Mouse (Mus musculus) forebrain, embryonic 15.5 days (tissue): ENCODE measurements at regions not wholly inside any gene's neighbourhood (a gene's known extent, or its start where the extent isn't known, plus 50 kb on each side); places are given as distances from the start of the nearest gene placed in this dataset.

Source experiments
- ATAC-seq: fragments of 200-750 bp; cut with Nextera tagmentation; replicated peaks from 2 replicates; pipeline ENCODE4 v1.8.0; 2017; ENCODE audit warnings: mild to moderate bottlenecking, moderate TSS enrichment, moderate library complexity
- H3K27ac ChIP-seq: fragments of 300-500 bp; sonication (generic); replicated peaks from 2 replicates; pipeline ENCODE4 v1.5.1; 2015; ENCODE audit warnings: mild to moderate bottlenecking, inconsistent platforms
- H3K27me3 ChIP-seq: fragments of 300-500 bp; sonication (generic); 2 replicates; pipeline ENCODE4 v1.6.1; 2015; ENCODE audit warnings: inconsistent platforms
- H3K36me3 ChIP-seq: fragments of 300-500 bp; sonication (generic); 2 replicates; pipeline ENCODE4 v1.6.1; 2015; ENCODE audit warnings: mild to moderate bottlenecking, inconsistent platforms
- H3K4me1 ChIP-seq: fragments of 300-500 bp; sonication (generic); 2 replicates; pipeline ENCODE4 v1.6.1; 2015; ENCODE audit warnings: inconsistent platforms
- H3K4me2 ChIP-seq: fragments of 300-500 bp; sonication (generic); replicated peaks from 2 replicates; pipeline ENCODE4 v1.6.1; 2015; ENCODE audit warnings: mild to moderate bottlenecking, inconsistent platforms
- H3K4me3 ChIP-seq: fragments of 300-500 bp; sonication (generic); 2 replicates; pipeline ENCODE4 v1.5.1; 2015; ENCODE audit warnings: mild to moderate bottlenecking, inconsistent platforms
- H3K9ac ChIP-seq: fragments of 300-500 bp; sonication (generic); replicated peaks from 2 replicates; pipeline ENCODE4 v1.6.1; 2015; ENCODE audit warnings: mild to moderate bottlenecking, inconsistent platforms
- H3K9me3 ChIP-seq: fragments of 300-500 bp; sonication (generic); 2 replicates; pipeline ENCODE4 v1.6.1; 2016; ENCODE audit warnings: inconsistent platforms
- WGBS: fragments of 180-500 bp; shearing (Covaris S2); methylation state at CpG from one replicate; pipeline ENCODE4 v1.1.7; 2015; ENCODE audit warnings: mixed read lengths; 5-methylcytosine and 5-hydroxymethylcytosine counted together

DNA sequence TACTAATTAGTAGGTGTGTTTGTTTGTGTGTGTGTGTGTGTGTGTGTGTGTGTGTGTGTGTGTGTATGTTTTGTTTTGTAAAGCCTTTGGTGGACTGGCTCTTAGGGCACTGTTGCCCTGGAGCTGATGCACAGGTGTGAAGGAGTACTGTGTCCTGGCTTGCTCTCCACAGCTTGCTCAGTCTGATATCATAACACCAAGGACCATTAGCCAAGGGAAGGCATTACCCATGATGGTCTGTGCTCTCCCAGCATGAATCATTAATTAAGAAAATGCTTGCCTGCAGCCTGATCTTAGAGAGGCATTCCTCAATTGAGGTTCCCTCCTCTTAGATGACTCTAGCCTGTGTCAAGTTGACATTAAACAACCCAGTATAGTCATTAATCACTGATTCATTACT, 54.7 kb downstream of the Spry2 start:
- H3K27me3 ChIP-seq, result no peaks in the 10 kb centered on the region
- H3K9ac ChIP-seq, result no peak overlapping the region
- no peak overlapping the region for H3K27ac ChIP-seq
- H3K9me3 ChIP-seq, result no peaks in the 10 kb centered on the region
- no peak overlapping the region for H3K4me3 ChIP-seq
- no peaks in the 10 kb centered on the region for H3K4me1 ChIP-seq
- no peak overlapping the region for H3K4me2 ChIP-seq
- H3K36me3 ChIP-seq, result no peaks in the 10 kb centered on the region
- ATAC-seq, result no peak

DNA sequence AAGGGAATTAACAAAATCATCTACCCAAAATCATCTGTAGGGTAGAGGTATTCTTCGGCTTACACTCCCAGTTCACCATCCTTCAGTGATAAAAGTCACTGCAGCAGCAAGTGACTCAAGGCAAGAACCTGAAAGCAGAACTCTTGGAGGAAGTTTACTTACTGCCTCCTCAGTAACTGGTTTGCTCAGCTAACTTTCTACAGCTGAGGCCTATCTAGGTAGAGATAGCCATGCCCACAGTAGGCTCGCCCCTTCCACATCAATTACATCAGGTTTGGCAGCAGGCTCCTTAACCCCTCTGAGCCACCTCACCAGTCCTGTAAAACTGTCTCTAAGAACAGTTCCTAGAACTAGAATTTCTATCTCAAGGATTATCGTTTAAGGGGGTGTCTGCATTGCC, 59.1 kb downstream of the Spry2 start:
- no peaks in the 10 kb centered on the region for H3K9me3 ChIP-seq
- no peak overlapping the region for H3K27ac ChIP-seq
- no peaks in the 10 kb centered on the region for H3K36me3 ChIP-seq
- no peaks in the 10 kb centered on the region for H3K27me3 ChIP-seq
- H3K4me1 ChIP-seq, result no peaks in the 10 kb centered on the region
- 86% methylated on average over 3 of the region's 3 CpGs for WGBS
- no peak overlapping the region for H3K4me3 ChIP-seq
- H3K4me2 ChIP-seq, result no peak overlapping the region
- no peak for ATAC-seq
- no peak overlapping the region for H3K9ac ChIP-seq

- 87% methylated on average over 12 of the region's 12 CpGs for WGBS
- ATAC-seq, result no peak
Measured at GRCm38 (mm10) chr14:105830701-105831100, 65.9 kb downstream of the Spry2 start.

DNA sequence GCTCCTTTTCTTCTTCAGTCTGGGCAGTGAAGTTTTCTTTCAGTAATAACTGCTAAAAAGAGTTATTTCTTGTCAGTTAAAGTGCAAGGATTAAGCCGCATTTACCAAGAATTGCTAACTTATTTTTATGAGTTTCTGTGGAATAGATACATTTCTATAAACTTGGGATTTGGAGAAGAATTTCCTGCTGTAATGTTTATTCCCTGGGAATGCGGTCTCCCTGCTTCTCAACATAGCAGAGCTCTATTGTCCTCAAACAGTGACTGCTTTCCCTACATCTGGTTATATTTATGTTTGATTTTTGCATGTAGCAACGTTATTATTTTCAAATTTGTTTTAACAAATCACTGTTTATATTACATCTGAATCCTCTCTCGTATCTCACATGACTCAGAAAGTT, 66.3 kb downstream of the Spry2 start:
- WGBS, result 82% methylated on average over 4 of the region's 4 CpGs
- H3K9ac ChIP-seq, result no peak overlapping the region
- H3K4me3 ChIP-seq, result no peak overlapping the region
- H3K9me3 ChIP-seq, result no peaks in the 10 kb centered on the region
- no peaks in the 10 kb centered on the region for H3K4me1 ChIP-seq
- no peaks in the 10 kb centered on the region for H3K36me3 ChIP-seq
- ATAC-seq, result no peak
- H3K27ac ChIP-seq, result no peak overlapping the region
- no peak overlapping the region for H3K4me2 ChIP-seq
- no peaks in the 10 kb centered on the region for H3K27me3 ChIP-seq

More at GRCm38 (mm10) chr14:105830701-105831100, 65.9 kb downstream of the Spry2 start:
- no peak overlapping the region for H3K27ac ChIP-seq
- H3K4me1 ChIP-seq, result no peaks in the 10 kb centered on the region
- no peaks in the 10 kb centered on the region for H3K27me3 ChIP-seq
- no peak overlapping the region for H3K4me3 ChIP-seq
- no peak overlapping the region for H3K4me2 ChIP-seq
- H3K36me3 ChIP-seq, result no peaks in the 10 kb centered on the region
- H3K9ac ChIP-seq, result no peak overlapping the region
- no peaks in the 10 kb centered on the region for H3K9me3 ChIP-seq

DNA sequence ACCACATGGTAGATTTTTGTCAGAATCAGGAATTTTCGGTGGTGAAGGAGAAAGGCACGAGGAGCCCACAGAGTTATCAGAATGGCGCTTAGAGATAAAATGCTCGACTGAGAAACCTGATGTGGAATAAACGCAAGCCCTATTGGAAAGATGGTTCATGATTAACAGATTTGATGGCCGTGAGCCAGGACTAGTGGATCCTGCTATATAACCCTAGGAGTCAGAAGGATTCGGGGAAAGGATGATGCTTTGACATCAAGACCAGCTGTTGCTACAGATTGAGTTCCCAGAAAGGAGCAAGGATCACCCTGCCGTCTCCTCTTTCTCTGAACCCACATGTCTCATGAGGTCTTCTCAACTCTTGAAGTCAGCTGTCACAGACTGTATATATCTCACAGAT, 73.5 kb downstream of the Spry2 start:
- Histone ChIP-seq H3K9me3 (no peaks in the 10 kb centered on the region), H3K27me3 (no peaks in the 10 kb centered on the region), H3K27ac (no peak overlapping the region), H3K36me3 (no peaks in the 10 kb centered on the region), H3K4me1 (no peaks in the 10 kb centered on the region), H3K4me2 (no peak overlapping the region), H3K9ac (no peak overlapping the region), H3K4me3 (no peak overlapping the region)
- no peak for ATAC-seq
- WGBS, result 89% methylated on average over 8 of the region's 8 CpGs

DNA sequence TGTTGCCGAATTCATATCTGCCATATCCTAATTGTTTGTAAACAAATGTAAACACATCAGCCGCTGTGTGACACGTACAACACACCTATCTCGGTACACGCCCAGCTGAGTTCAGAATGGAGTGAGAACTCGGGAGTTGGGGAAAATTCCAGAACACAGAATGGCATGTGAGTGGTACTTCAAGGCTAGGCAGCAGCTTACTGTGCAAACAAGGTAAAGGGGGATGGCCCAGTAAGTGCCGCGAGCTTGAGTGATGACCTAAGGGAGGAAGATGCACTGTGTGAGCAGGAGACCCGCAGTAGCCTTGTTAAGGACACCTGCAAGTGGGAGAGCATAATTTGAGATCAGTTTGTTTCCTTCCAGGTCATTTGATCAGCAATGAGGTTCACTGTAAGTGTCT, 74.0 kb downstream of the Spry2 start:
- H3K9me3 ChIP-seq, result no peaks in the 10 kb centered on the region
- no peaks in the 10 kb centered on the region for H3K4me1 ChIP-seq
- H3K36me3 ChIP-seq, result no peaks in the 10 kb centered on the region
- H3K27me3 ChIP-seq, result no peaks in the 10 kb centered on the region
- H3K27ac ChIP-seq, result no peak overlapping the region
- no peak for ATAC-seq
- WGBS, result 93% methylated on average over 9 of the region's 9 CpGs
- H3K4me3 ChIP-seq, result no peak overlapping the region
- no peak overlapping the region for H3K4me2 ChIP-seq
- H3K9ac ChIP-seq, result no peak overlapping the region

DNA sequence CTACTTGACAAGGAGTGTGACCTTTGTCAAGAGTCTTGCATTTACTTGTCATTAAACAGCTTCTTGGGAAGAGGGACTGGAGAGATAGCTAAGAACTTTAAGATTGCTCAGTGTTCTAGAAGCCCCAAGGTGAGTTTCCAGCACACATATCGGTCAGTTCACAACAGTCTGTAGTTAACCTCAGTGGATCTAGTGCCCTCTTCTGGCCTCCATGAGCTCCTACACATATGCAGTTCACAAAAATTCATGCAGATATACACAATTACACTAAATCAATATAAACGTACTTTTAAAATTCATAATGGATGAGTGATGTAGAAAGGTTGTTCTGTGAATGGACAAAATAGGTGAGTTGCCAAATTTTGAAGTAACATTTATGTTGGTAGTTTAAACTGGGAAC, 77.1 kb downstream of the Spry2 start:
- H3K9me3 ChIP-seq, result no peaks in the 10 kb centered on the region
- H3K27me3 ChIP-seq, result no peaks in the 10 kb centered on the region
- H3K36me3 ChIP-seq, result no peaks in the 10 kb centered on the region
- WGBS, result 97% methylated on average over 2 of the region's 2 CpGs
- H3K27ac ChIP-seq, result no peak overlapping the region
- peaks cover 9% of the 10 kb centered on the region for H3K4me1 ChIP-seq
- H3K9ac ChIP-seq, result no peak overlapping the region
- no peak for ATAC-seq
- no peak overlapping the region for H3K4me3 ChIP-seq
- no peak overlapping the region for H3K4me2 ChIP-seq

- H3K36me3 ChIP-seq, result no peaks in the 10 kb centered on the region
- H3K4me1 ChIP-seq, result peaks cover 9% of the 10 kb centered on the region
- 94% methylated on average over 3 of the region's 3 CpGs for WGBS
- H3K9me3 ChIP-seq, result no peaks in the 10 kb centered on the region
- no peak overlapping the region for H3K4me2 ChIP-seq
- H3K27me3 ChIP-seq, result no peaks in the 10 kb centered on the region
- no peak for ATAC-seq
- H3K4me3 ChIP-seq, result no peak overlapping the region
- no peak overlapping the region for H3K27ac ChIP-seq
- H3K9ac ChIP-seq, result no peak overlapping the region
Measured at GRCm38 (mm10) chr14:105818841-105819240, 77.8 kb downstream of the Spry2 start.

DNA sequence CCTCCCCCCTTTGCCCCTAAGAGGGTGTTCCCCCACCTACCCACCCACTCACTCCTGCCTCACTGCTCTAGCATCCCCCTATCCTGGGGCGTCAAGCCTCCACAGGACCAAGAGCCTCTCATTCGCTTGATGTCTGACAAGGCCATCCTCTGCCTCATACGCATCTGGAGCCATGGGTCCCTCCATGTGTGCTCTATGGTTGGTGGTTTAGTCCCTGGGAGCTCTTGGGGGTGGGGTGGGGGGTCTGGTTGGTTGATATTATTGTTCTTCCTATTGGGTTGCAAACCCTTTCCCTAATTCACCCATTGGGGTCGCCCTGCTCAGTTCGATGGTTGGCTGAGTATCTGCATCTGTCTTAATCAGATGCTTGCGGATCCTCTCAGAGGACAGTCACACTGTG, 79.1 kb downstream of the Spry2 start:
- Histone ChIP-seq H3K27me3 (no peaks in the 10 kb centered on the region), H3K4me2 (no peak overlapping the region), H3K9ac (no peak overlapping the region), H3K9me3 (no peaks in the 10 kb centered on the region), H3K4me3 (no peak overlapping the region), H3K36me3 (no peaks in the 10 kb centered on the region), H3K4me1 (peaks cover 9% of the 10 kb centered on the region), H3K27ac (no peak overlapping the region)
- 92% methylated on average over 6 of the region's 6 CpGs for WGBS
- ATAC-seq, result 0 out of 2 replicates have a peak, but pooled peaks have one; percentile 29

- peaks cover 9% of the 10 kb centered on the region for H3K4me1 ChIP-seq
- peak; percentile 62 for ATAC-seq
- H3K27me3 ChIP-seq, result no peaks in the 10 kb centered on the region
- H3K9me3 ChIP-seq, result no peaks in the 10 kb centered on the region
- peak overlapping the region; percentile 19 for H3K4me3 ChIP-seq
- peak overlapping the region; percentile 37 for H3K4me2 ChIP-seq
- 0 out of 2 replicates have a peak overlapping the region, but pooled peaks have one; percentile 1 for H3K9ac ChIP-seq
- WGBS, result 10% methylated on average over 6 of the region's 6 CpGs
- no peak overlapping the region for H3K27ac ChIP-seq
- H3K36me3 ChIP-seq, result no peaks in the 10 kb centered on the region
Measured at GRCm38 (mm10) chr14:105815827-105816226, 80.8 kb downstream of the Spry2 start.

GRCm38 (mm10) chr14:105815281-105815680, 81.3 kb downstream of the Spry2 start:
- H3K9me3 ChIP-seq, result no peaks in the 10 kb centered on the region
- peak; percentile 76; the same call in 1 of the 2 replicates for ATAC-seq
- no peaks in the 10 kb centered on the region for H3K27me3 ChIP-seq
- H3K4me2 ChIP-seq, result peak overlapping the region; percentile 37
- WGBS, result under 1% methylated on average over 12 of the region's 12 CpGs
- 0 out of 2 replicates have a peak overlapping the region, but pooled peaks have one; percentile 1 for H3K9ac ChIP-seq
- H3K36me3 ChIP-seq, result no peaks in the 10 kb centered on the region
- H3K4me1 ChIP-seq, result peaks cover 9% of the 10 kb centered on the region
- peak overlapping the region; percentile 19 for H3K4me3 ChIP-seq
- no peak overlapping the region for H3K27ac ChIP-seq

DNA sequence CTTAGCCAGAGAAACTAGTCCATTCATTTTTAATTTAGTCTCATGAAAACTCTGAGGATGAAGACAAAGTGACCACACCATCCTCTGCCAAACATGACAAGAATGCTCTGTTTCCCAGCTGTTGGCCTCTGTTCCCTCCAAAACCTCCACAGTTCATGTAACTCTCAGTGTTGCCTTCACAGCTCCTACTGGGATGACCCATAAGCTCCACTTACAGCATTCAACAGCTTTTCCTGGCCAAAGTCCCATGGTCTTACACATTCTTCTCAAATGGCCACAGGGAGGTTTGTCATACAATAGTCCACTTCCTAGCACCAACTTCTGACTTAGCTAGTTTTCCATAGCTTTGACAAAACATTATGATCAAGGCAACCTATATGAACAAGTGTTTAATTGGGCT, 83.0 kb downstream of the Spry2 start:
- Histone ChIP-seq H3K36me3 (no peaks in the 10 kb centered on the region), H3K4me2 (no peak overlapping the region), H3K9ac (no peak overlapping the region), H3K9me3 (no peaks in the 10 kb centered on the region), H3K27ac (no peak overlapping the region), H3K4me3 (no peak overlapping the region), H3K4me1 (peaks cover 9% of the 10 kb centered on the region), H3K27me3 (no peaks in the 10 kb centered on the region)
- ATAC-seq, result no peak

GRCm38 (mm10) chr14:105813097-105813496, 83.5 kb downstream of the Spry2 start:
- Histone ChIP-seq H3K36me3 (no peaks in the 10 kb centered on the region), H3K4me2 (no peak overlapping the region), H3K9me3 (no peaks in the 10 kb centered on the region), H3K4me3 (no peak overlapping the region), H3K27me3 (no peaks in the 10 kb centered on the region), H3K4me1 (peaks cover 9% of the 10 kb centered on the region), H3K9ac (no peak overlapping the region), H3K27ac (no peak overlapping the region)
- whole genome bisulfite sequencing, result 92% methylated on average over 6 of the region's 6 CpGs
- ATAC-seq, result no peak
